Mouse (Mus musculus): ENCODE measurements around the gene Lrriq1. TPM values are rescaled to one million over a fixed set of nuclear protein-coding genes. Genes with fewer than 3 reads are reported as not detected.

Gene Lrriq1
- polyA plus RNA-seq, 1 experiment from 2014 or later: 0.24 TPM

- Histone ChIP-seq H3K9me3 (replicated peaks; ENCODE audit: control insufficient read depth, low read length) (no peaks in the 10 kb centered on the region), H3K9ac (ENCODE audit: low read length) (no peak overlapping the region), H3K4me3 (ENCODE audit: low read length) (no peak overlapping the region), H3K4me1 (ENCODE audit: control insufficient read depth, insufficient read depth, low read length) (no peaks in the 10 kb centered on the region), H3K4me2 (ENCODE audit: low read depth, low read length) (no peak overlapping the region), H3K27ac (ENCODE audit: low read length) (no peak overlapping the region), H3K36me3 (ENCODE audit: control insufficient read depth, insufficient read depth) (no peaks in the 10 kb centered on the region), H3K27me3 (ENCODE audit: control insufficient read depth, insufficient read depth, low read length) (no peaks in the 10 kb centered on the region)
- ATAC-seq (replicated peaks; ENCODE audit: extremely low read depth, insufficient read depth, low FRiP score): no peak
- 38% methylated on average over 6 of the region's 6 CpGs for WGBS
These were observed 94.6 kb downstream of the Lrriq1 start for GRCm38 (mm10) chr10:103141532-103141931.

DNA sequence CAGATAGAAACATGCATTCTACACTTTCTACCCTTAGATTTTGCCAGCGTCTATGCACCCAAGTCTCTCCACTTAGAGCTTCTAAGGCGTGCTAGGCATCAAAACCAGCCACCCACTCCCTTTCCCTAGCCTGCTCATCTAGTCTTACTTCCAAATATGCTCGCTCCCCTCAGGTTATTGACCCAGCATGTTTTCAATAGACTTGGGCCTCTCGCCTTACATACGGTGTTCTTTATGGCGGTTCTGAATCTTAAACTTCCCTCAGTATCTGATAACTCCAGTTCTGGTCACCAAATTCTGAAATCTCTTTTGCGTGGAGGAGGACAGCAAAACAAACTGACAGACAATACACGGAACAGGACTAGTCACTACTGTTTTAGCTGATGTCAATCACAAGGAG, 95.5 kb downstream of the Lrriq1 start:
- WGBS: 69% methylated on average over 8 of the region's 8 CpGs
- Histone ChIP-seq H3K27ac (ENCODE audit: low read length) (no peak overlapping the region), H3K4me3 (ENCODE audit: low read length) (no peak overlapping the region), H3K4me1 (ENCODE audit: control insufficient read depth, insufficient read depth, low read length) (no peaks in the 10 kb centered on the region), H3K36me3 (ENCODE audit: control insufficient read depth, insufficient read depth) (no peaks in the 10 kb centered on the region), H3K27me3 (ENCODE audit: control insufficient read depth, insufficient read depth, low read length) (no peaks in the 10 kb centered on the region), H3K4me2 (ENCODE audit: low read depth, low read length) (no peak overlapping the region), H3K9ac (ENCODE audit: low read length) (no peak overlapping the region), H3K9me3 (replicated peaks; ENCODE audit: control insufficient read depth, low read length) (no peaks in the 10 kb centered on the region)
- ATAC-seq (replicated peaks; ENCODE audit: extremely low read depth, insufficient read depth, low FRiP score): no peak

DNA sequence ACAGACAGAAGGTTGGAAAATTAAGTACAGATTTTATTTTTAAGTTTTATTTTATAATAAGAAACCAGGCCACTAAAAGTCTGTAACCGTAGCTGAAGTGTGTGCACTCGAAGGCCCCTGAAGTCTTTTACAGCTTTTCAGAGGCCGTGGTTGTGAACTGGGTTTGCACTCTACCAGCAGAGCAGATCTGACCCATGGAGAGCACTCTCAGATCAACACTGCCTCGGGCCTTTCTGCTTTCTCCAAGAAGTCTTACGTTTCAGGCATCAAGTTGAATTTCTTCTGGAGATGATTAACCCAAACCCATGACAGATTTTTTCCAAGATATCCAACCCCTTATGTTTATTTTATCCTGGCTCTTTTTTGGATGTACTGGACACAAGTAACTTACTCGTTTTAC, 121.5 kb downstream of the Lrriq1 start:
- H3K9ac ChIP-seq (ENCODE audit: low read length): no peak overlapping the region
- WGBS: 62% methylated on average over 6 of the region's 6 CpGs
- H3K27me3 ChIP-seq (ENCODE audit: control insufficient read depth, insufficient read depth, low read length): no peaks in the 10 kb centered on the region
- no peaks in the 10 kb centered on the region for H3K9me3 ChIP-seq (replicated peaks; ENCODE audit: control insufficient read depth, low read length)
- H3K4me2 ChIP-seq (ENCODE audit: low read depth, low read length): no peak overlapping the region
- ATAC-seq (replicated peaks; ENCODE audit: extremely low read depth, insufficient read depth, low FRiP score): no peak
- H3K27ac ChIP-seq (ENCODE audit: low read length): no peak overlapping the region
- no peaks in the 10 kb centered on the region for H3K4me1 ChIP-seq (ENCODE audit: control insufficient read depth, insufficient read depth, low read length)
- H3K36me3 ChIP-seq (ENCODE audit: control insufficient read depth, insufficient read depth): no peaks in the 10 kb centered on the region
- H3K4me3 ChIP-seq (ENCODE audit: low read length): no peak overlapping the region

GRCm38 (mm10) chr10:103108090-103108489, 128.0 kb downstream of the Lrriq1 start:
- ATAC-seq (replicated peaks; ENCODE audit: extremely low read depth, insufficient read depth, low FRiP score): no peak
- no peaks in the 10 kb centered on the region for H3K4me1 ChIP-seq (ENCODE audit: control insufficient read depth, insufficient read depth, low read length)
- H3K4me2 ChIP-seq (ENCODE audit: low read depth, low read length): no peak overlapping the region
- H3K36me3 ChIP-seq (ENCODE audit: control insufficient read depth, insufficient read depth): no peaks in the 10 kb centered on the region
- H3K4me3 ChIP-seq (ENCODE audit: low read length): no peak overlapping the region
- no peak overlapping the region for H3K27ac ChIP-seq (ENCODE audit: low read length)
- H3K27me3 ChIP-seq (ENCODE audit: control insufficient read depth, insufficient read depth, low read length): no peaks in the 10 kb centered on the region
- WGBS: 86% methylated on average over 2 of the region's 2 CpGs
- H3K9ac ChIP-seq (ENCODE audit: low read length): no peak overlapping the region
- H3K9me3 ChIP-seq (replicated peaks; ENCODE audit: control insufficient read depth, low read length): no peaks in the 10 kb centered on the region

DNA sequence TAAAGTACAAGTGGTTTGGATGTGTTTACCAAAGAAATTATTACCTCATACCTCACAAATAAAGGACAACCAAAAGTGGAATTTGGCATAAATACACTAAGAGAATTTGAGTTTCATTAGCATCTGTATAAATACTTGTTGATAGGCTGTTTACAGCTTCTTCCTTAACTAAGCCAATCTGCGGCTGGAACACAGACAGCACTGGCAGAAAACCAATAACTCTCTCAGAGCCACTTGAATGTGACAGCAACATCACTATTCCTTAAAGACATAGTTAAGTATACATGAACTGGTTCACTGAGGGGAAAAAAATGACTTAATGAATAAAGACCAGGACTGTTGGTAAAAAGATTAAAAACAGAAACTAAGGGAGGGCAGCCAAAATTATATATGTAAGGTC, 150.0 kb downstream of the Lrriq1 start:
- no peak for ATAC-seq (replicated peaks; ENCODE audit: extremely low read depth, insufficient read depth, low FRiP score)
- Histone ChIP-seq H3K9ac (ENCODE audit: low read length) (no peak overlapping the region), H3K4me1 (ENCODE audit: control insufficient read depth, insufficient read depth, low read length) (no peaks in the 10 kb centered on the region), H3K9me3 (replicated peaks; ENCODE audit: control insufficient read depth, low read length) (no peaks in the 10 kb centered on the region), H3K4me2 (ENCODE audit: low read depth, low read length) (no peak overlapping the region), H3K36me3 (ENCODE audit: control insufficient read depth, insufficient read depth) (no peaks in the 10 kb centered on the region), H3K27ac (ENCODE audit: low read length) (no peak overlapping the region), H3K27me3 (ENCODE audit: control insufficient read depth, insufficient read depth, low read length) (no peaks in the 10 kb centered on the region), H3K4me3 (ENCODE audit: low read length) (no peak overlapping the region)
- 46% methylated on average over 1 of the region's 1 CpGs for WGBS

GRCm38 (mm10) chr10:103049593-103049992, 186.5 kb downstream of the Lrriq1 start:
- Histone ChIP-seq H3K4me2 (ENCODE audit: low read depth, low read length) (no peak overlapping the region), H3K4me3 (ENCODE audit: low read length) (no peak overlapping the region), H3K27ac (ENCODE audit: low read length) (no peak overlapping the region), H3K9ac (ENCODE audit: low read length) (no peak overlapping the region), H3K27me3 (ENCODE audit: control insufficient read depth, insufficient read depth, low read length) (no peaks in the 10 kb centered on the region), H3K4me1 (ENCODE audit: control insufficient read depth, insufficient read depth, low read length) (no peaks in the 10 kb centered on the region), H3K36me3 (ENCODE audit: control insufficient read depth, insufficient read depth) (no peaks in the 10 kb centered on the region), H3K9me3 (replicated peaks; ENCODE audit: control insufficient read depth, low read length) (no peaks in the 10 kb centered on the region)
- 76% methylated on average over 2 of the region's 2 CpGs for WGBS
- ATAC-seq (replicated peaks; ENCODE audit: extremely low read depth, insufficient read depth, low FRiP score): no peak

- Histone ChIP-seq H3K27ac (ENCODE audit: low read length) (no peak overlapping the region), H3K27me3 (ENCODE audit: control insufficient read depth, insufficient read depth, low read length) (no peaks in the 10 kb centered on the region), H3K36me3 (ENCODE audit: control insufficient read depth, insufficient read depth) (no peaks in the 10 kb centered on the region), H3K4me1 (ENCODE audit: control insufficient read depth, insufficient read depth, low read length) (no peaks in the 10 kb centered on the region), H3K9ac (ENCODE audit: low read length) (no peak overlapping the region), H3K9me3 (replicated peaks; ENCODE audit: control insufficient read depth, low read length) (no peaks in the 10 kb centered on the region), H3K4me2 (ENCODE audit: low read depth, low read length) (no peak overlapping the region), H3K4me3 (ENCODE audit: low read length) (no peak overlapping the region)
- 52% methylated on average over 3 of the region's 3 CpGs for WGBS
- ATAC-seq (replicated peaks; ENCODE audit: extremely low read depth, insufficient read depth, low FRiP score): no peak
These were observed 189.5 kb downstream of the Lrriq1 start for GRCm38 (mm10) chr10:103046623-103047022.

DNA sequence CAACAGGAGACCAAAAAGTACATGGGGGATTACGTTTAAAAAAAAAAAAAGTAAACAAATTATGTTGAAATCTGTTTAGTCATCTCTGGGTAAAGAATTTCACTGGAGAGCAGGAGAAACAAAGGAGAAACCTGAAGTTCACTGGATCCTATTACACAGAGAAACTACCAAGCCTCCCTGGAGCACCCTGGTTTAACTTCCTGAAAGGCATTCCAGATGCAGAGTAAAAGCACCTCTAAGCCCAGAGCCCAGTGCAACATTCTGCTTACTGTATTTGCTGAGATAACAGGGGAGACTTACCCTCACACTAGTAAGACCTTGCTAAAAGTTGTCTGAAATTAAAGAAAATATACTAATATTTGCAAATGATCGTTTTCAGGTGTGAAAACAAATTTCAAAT, 191.1 kb downstream of the Lrriq1 start:
- ATAC-seq (replicated peaks; ENCODE audit: extremely low read depth, insufficient read depth, low FRiP score): no peak
- H3K36me3 ChIP-seq (ENCODE audit: control insufficient read depth, insufficient read depth): no peaks in the 10 kb centered on the region
- H3K4me2 ChIP-seq (ENCODE audit: low read depth, low read length): no peak overlapping the region
- no peaks in the 10 kb centered on the region for H3K9me3 ChIP-seq (replicated peaks; ENCODE audit: control insufficient read depth, low read length)
- H3K9ac ChIP-seq (ENCODE audit: low read length): no peak overlapping the region
- no peak overlapping the region for H3K27ac ChIP-seq (ENCODE audit: low read length)
- no peak overlapping the region for H3K4me3 ChIP-seq (ENCODE audit: low read length)
- no peaks in the 10 kb centered on the region for H3K4me1 ChIP-seq (ENCODE audit: control insufficient read depth, insufficient read depth, low read length)
- 49% methylated on average over 2 of the region's 2 CpGs for WGBS
- H3K27me3 ChIP-seq (ENCODE audit: control insufficient read depth, insufficient read depth, low read length): no peaks in the 10 kb centered on the region

GRCm38 (mm10) chr10:103035002-103035640, 201.0 kb downstream of the Lrriq1 start:
- 3% methylated on average over 14 of the region's 14 CpGs for WGBS
- Histone ChIP-seq H3K4me2 (ENCODE audit: low read depth, low read length) (no peak overlapping the region), H3K4me3 (ENCODE audit: low read length) (no peak overlapping the region), H3K27ac (ENCODE audit: low read length) (no peak overlapping the region), H3K9me3 (replicated peaks; ENCODE audit: control insufficient read depth, low read length) (no peaks in the 10 kb centered on the region), H3K9ac (ENCODE audit: low read length) (no peak overlapping the region), H3K27me3 (ENCODE audit: control insufficient read depth, insufficient read depth, low read length) (peaks cover 43% of the 10 kb centered on the region), H3K36me3 (ENCODE audit: control insufficient read depth, insufficient read depth) (no peaks in the 10 kb centered on the region), H3K4me1 (ENCODE audit: control insufficient read depth, insufficient read depth, low read length) (no peaks in the 10 kb centered on the region)
- ATAC-seq (replicated peaks; ENCODE audit: extremely low read depth, insufficient read depth, low FRiP score): no peak

Measured in heart, embryonic 16.5 days (tissue).